Mouse (Mus musculus) midbrain, embryonic 13.5 days (tissue): Measurements from ENCODE around the gene Pigt. TPM values are rescaled to one million over a fixed set of nuclear protein-coding genes. Genes with fewer than 3 reads are reported as not detected.

Experiments used
- ATAC-seq: fragments of 200-750 bp; cut with Nextera tagmentation; 2 replicates; pipeline ENCODE4 v1.8.0; 2017; ENCODE audit warnings: mild to moderate bottlenecking, moderate TSS enrichment, moderate library complexity
- H3K27ac ChIP-seq: fragments of 300-500 bp; sonication (generic); 2 replicates; pipeline ENCODE4 v1.5.1; 2015; ENCODE audit warnings: inconsistent platforms, mild to moderate bottlenecking, moderate library complexity
- H3K27me3 ChIP-seq: fragments of 300-500 bp; sonication (generic); 2 replicates; pipeline ENCODE4 v1.6.1; 2015; ENCODE audit warnings: mild to moderate bottlenecking, inconsistent platforms
- H3K36me3 ChIP-seq: fragments of 300-500 bp; sonication (generic); 2 replicates; pipeline ENCODE4 v1.6.1; 2015; ENCODE audit warnings: mild to moderate bottlenecking, inconsistent platforms
- H3K4me1 ChIP-seq: fragments of 300-500 bp; sonication (generic); replicated peaks from 2 replicates; pipeline ENCODE4 v1.6.1; 2015; ENCODE audit warnings: inconsistent platforms
- H3K4me2 ChIP-seq: fragments of 300-500 bp; sonication (generic); replicated peaks from 2 replicates; pipeline ENCODE4 v1.6.1; 2015; ENCODE audit warnings: moderate library complexity, mild to moderate bottlenecking, inconsistent platforms
- H3K4me3 ChIP-seq: fragments of 300-500 bp; sonication (generic); replicated peaks from 2 replicates; pipeline ENCODE4 v1.5.1; 2015; ENCODE audit warnings: mild to moderate bottlenecking, inconsistent platforms
- H3K9ac ChIP-seq: fragments of 300-500 bp; sonication (generic); replicated peaks from 2 replicates; pipeline ENCODE4 v1.6.1; 2015; ENCODE audit warnings: mild to moderate bottlenecking, inconsistent platforms
- H3K9me3 ChIP-seq: fragments of 300-500 bp; sonication (generic); 2 replicates; pipeline ENCODE4 v1.6.1; 2016; ENCODE audit warnings: mild to moderate bottlenecking, inconsistent platforms
- WGBS: fragments of 180-500 bp; shearing (Covaris S2); methylation state at CpG from one replicate; pipeline ENCODE4 v1.1.7; 2015; 5-methylcytosine and 5-hydroxymethylcytosine counted together
- polyA plus RNA-seq: library from polyadenylated mRNA; unstranded; fragments of >200 nt; fragmentation: Nextera tagmentation; extraction: Ambion mirVana; gene quantifications from 2 replicates; pipeline ENCODE4 v1.2.1, GENCODE M21; 2015

The Pigt gene
- polyA plus RNA-seq, 1 experiment from 2014 or later: 67.8 TPM

DNA sequence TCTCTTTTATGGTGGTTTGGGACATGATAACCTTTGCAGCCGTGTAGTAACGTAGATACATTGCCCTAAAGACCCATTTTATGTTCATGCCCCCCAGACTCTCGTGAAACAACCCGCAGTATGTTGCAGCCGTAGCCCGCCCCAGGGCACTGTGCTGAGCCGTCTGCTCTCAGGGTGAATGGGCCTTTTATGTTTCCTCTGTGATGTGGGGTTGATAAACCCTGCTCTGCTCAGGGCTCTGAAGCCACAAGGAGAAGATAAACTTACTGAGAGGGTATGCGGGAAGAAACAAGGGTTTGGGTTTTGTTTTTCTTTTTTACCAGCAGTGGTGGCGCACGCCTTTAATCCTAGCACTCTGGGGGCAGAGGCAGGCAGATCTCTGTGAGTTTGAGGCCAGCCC is 37.0 kb downstream of the Pigt start:
- Histone ChIP-seq H3K9ac (no peak overlapping the region), H3K9me3 (no peaks in the 10 kb centered on the region), H3K4me1 (no peaks in the 10 kb centered on the region), H3K27ac (no peak overlapping the region), H3K4me2 (no peak overlapping the region), H3K36me3 (no peaks in the 10 kb centered on the region), H3K4me3 (no peak overlapping the region), H3K27me3 (no peaks in the 10 kb centered on the region)
- no peak for ATAC-seq
- 84% methylated on average over 10 of the region's 10 CpGs for WGBS

DNA sequence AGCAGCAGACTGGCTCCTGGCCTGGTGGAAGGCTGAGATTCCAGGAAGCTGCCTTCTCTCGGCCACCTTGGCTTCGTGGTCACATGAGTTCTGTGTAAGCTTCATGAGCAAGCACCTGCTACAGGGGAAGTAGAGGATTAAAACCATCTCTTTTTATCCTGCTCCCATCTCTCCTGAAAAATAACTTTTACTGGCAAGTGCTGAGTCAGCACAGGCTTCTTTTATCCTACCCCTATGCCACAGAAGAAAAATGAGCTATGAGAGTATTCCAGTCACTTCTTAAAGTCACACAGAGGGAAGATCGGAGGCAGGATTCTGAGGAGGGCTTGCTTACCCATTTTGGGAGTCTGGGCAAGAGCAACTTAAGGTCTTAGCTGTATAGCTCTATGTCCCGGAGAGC is 39.7 kb downstream of the Pigt start:
- no peak for ATAC-seq
- 92% methylated on average over 4 of the region's 4 CpGs for WGBS
- Histone ChIP-seq H3K9me3 (no peaks in the 10 kb centered on the region), H3K9ac (no peak overlapping the region), H3K4me1 (no peaks in the 10 kb centered on the region), H3K4me2 (no peak overlapping the region), H3K36me3 (no peaks in the 10 kb centered on the region), H3K4me3 (no peak overlapping the region), H3K27ac (no peak overlapping the region), H3K27me3 (no peaks in the 10 kb centered on the region)

DNA sequence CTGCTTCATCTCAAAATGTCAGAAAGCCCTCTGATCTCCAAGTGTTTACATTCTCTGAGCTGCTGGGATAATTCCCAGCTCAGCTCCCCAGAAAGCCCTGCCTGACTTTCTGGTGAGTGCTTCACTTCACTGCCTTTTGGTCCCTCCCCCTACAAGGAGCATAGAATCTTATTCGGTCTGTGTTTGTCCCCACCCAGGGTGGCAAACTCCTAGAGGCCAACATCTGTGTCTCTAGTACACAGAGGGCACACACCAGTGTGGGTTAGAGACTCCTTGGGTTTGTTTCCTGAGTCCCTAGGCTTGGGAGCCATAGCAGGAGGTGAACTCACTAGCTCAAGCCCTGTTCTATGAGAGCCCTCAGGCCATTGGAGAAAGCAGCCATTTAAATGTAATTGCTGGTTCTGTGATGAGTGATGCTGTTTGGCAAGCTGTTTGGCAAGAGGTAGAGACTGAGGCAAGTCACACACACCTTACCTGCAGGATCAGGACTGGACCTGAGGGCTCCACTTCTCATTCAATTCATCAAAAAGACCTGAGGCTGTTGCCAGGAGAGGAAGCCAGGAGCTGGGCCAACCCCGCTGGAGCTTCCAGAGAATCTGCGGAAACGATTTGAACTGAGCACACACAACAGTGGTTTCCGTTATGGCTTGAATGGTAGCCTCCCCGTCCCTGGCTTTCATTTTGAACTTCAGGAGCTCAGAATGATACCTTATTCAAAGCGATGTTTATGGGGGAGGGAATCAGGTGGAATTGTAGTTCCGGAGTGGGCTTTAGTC is 43.5 kb downstream of the Pigt start:
- no peak for ATAC-seq
- Histone ChIP-seq H3K4me1 (no peaks in the 10 kb centered on the region), H3K27me3 (no peaks in the 10 kb centered on the region), H3K9ac (no peak overlapping the region), H3K4me3 (no peak overlapping the region), H3K4me2 (no peak overlapping the region), H3K27ac (no peak overlapping the region), H3K36me3 (no peaks in the 10 kb centered on the region), H3K9me3 (no peaks in the 10 kb centered on the region)
- 46% methylated on average over 8 of the region's 8 CpGs for WGBS

DNA sequence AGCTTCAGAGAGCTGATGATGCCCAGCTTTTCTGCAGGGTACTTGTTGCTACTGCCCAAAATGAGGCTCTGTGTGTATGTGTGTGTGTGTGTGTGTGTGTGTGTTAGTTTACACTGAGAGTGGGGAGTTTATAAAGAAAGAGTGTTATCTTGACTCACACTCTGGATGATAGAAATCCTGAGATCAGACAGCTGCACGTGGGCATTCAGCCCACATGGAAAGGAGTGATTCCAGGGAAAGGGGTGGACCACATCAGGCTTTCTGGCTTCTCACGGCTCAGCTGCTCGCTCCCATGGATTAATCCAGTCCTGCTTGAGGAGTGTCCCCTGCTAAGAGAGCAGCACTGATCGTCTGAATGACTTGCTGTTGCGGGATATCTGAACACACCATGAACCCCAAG is 44.8 kb downstream of the Pigt start:
- 66% methylated on average over 5 of the region's 5 CpGs for WGBS
- H3K9me3 ChIP-seq: no peaks in the 10 kb centered on the region
- no peaks in the 10 kb centered on the region for H3K4me1 ChIP-seq
- no peak overlapping the region for H3K4me2 ChIP-seq
- no peaks in the 10 kb centered on the region for H3K27me3 ChIP-seq
- no peak overlapping the region for H3K27ac ChIP-seq
- no peaks in the 10 kb centered on the region for H3K36me3 ChIP-seq
- no peak overlapping the region for H3K9ac ChIP-seq
- H3K4me3 ChIP-seq: no peak overlapping the region
- ATAC-seq: no peak

DNA sequence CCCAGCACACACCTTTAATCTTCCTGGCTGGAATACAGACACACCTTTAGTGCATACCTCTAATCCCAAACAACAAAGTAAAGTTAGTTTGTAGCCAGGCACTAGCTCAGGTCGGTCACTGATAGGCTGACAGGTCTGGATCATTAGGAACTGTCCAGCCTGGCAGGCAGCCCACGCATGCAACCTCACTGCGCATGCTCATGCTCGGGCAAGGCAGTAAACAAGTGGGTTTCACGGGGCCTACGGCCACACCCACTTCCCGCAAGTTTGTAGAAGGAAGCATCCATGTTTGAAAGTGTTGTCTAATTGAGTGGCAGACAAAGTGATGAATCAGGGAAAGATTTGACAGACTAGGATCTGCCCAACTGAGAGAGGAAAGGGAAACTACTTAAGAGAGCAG is 45.3 kb downstream of the Pigt start:
- no peak overlapping the region for H3K4me3 ChIP-seq
- no peaks in the 10 kb centered on the region for H3K9me3 ChIP-seq
- H3K9ac ChIP-seq: no peak overlapping the region
- H3K27ac ChIP-seq: no peak overlapping the region
- no peaks in the 10 kb centered on the region for H3K4me1 ChIP-seq
- H3K36me3 ChIP-seq: no peaks in the 10 kb centered on the region
- H3K27me3 ChIP-seq: no peaks in the 10 kb centered on the region
- 86% methylated on average over 7 of the region's 7 CpGs for WGBS
- no peak for ATAC-seq
- no peak overlapping the region for H3K4me2 ChIP-seq

DNA sequence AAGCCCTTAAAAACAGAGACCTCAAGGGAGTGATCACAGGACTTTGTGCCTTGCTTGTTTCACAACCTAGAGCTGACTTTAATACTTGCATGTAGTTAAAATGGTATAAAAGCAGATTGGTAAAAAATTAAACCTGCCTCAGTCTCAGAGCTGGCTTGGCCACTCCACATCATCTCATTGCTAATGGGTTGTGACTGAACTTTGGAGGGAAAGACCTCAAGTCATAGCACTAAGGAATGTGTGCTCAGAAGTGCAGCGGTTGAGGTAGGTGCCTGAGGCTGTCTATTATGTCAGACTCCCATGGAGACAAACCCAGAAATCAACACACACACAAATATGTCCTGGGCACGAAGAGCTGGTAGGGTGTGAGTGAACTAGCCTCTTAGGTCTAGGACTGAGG is 46.4 kb downstream of the Pigt start:
- WGBS: 80% methylated on average over 2 of the region's 2 CpGs
- no peaks in the 10 kb centered on the region for H3K9me3 ChIP-seq
- no peak for ATAC-seq
- no peak overlapping the region for H3K4me3 ChIP-seq
- no peak overlapping the region for H3K9ac ChIP-seq
- H3K27me3 ChIP-seq: no peaks in the 10 kb centered on the region
- H3K4me1 ChIP-seq: no peaks in the 10 kb centered on the region
- H3K27ac ChIP-seq: no peak overlapping the region
- H3K4me2 ChIP-seq: no peak overlapping the region
- no peaks in the 10 kb centered on the region for H3K36me3 ChIP-seq

DNA sequence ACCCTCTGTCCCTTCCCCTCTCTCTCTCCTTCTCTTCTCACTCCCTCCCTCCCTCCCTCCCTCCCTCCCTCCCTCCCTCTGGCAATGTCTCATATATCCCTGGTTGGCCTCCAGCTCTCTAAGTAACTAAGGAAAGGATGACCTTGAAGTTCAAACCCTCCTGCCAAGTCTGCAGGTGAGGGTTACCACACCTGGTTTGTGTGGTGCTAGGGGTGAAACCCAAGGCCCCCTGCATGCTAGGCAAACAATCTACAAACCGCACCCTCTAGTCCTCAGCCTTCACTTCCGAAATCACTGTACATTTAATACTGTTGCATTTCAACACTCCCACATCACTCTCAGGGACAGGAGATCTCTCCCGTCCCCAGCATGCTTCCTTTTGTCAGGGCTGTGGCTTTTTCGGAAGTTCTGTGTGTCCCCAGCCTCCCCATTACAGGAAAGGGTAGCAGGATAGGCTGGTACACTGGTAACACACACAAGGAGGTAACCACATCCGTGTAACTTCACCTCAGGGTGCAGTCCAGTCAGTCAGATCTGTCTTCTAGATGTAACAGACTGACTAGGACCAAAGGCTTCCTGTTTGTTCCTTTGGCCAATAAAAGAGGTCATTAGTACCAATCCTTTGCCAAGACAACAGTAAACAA is 47.3 kb downstream of the Pigt start:
- Histone ChIP-seq H3K4me3 (no peak overlapping the region), H3K9me3 (no peaks in the 10 kb centered on the region), H3K4me2 (no peak overlapping the region), H3K27ac (no peak overlapping the region), H3K27me3 (no peaks in the 10 kb centered on the region), H3K9ac (no peak overlapping the region), H3K4me1 (peaks cover 4% of the 10 kb centered on the region; the same call in 1 of the 2 replicates), H3K36me3 (no peaks in the 10 kb centered on the region)
- no peak for ATAC-seq
- 65% methylated on average over 5 of the region's 5 CpGs for WGBS

DNA sequence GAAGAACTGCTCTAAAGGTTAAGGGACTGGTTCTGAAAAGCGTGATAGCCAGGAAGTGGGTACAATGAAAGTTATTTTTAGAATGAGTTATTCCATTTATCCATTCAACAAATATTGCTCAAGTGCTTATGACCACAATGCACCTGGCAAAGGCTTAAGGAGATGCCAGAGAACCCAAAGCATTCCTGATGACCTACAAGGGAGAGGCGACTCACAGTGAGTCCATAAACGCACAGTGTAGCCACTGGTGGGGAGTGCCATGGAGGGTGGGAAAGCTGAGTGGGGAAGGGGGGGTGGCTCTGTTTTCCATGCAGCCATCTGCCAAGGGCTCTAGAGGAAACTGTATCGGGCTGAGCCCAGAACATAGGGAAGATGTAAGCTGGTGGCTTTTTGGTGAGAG is 52.0 kb downstream of the Pigt start:
- no peaks in the 10 kb centered on the region for H3K27me3 ChIP-seq
- no peak overlapping the region for H3K9ac ChIP-seq
- ATAC-seq: no peak
- H3K9me3 ChIP-seq: no peaks in the 10 kb centered on the region
- H3K4me3 ChIP-seq: no peak overlapping the region
- no peaks in the 10 kb centered on the region for H3K36me3 ChIP-seq
- no peak overlapping the region for H3K27ac ChIP-seq
- 50% methylated on average over 4 of the region's 4 CpGs for WGBS
- H3K4me2 ChIP-seq: no peak overlapping the region
- H3K4me1 ChIP-seq: peaks cover 13% of the 10 kb centered on the region

DNA sequence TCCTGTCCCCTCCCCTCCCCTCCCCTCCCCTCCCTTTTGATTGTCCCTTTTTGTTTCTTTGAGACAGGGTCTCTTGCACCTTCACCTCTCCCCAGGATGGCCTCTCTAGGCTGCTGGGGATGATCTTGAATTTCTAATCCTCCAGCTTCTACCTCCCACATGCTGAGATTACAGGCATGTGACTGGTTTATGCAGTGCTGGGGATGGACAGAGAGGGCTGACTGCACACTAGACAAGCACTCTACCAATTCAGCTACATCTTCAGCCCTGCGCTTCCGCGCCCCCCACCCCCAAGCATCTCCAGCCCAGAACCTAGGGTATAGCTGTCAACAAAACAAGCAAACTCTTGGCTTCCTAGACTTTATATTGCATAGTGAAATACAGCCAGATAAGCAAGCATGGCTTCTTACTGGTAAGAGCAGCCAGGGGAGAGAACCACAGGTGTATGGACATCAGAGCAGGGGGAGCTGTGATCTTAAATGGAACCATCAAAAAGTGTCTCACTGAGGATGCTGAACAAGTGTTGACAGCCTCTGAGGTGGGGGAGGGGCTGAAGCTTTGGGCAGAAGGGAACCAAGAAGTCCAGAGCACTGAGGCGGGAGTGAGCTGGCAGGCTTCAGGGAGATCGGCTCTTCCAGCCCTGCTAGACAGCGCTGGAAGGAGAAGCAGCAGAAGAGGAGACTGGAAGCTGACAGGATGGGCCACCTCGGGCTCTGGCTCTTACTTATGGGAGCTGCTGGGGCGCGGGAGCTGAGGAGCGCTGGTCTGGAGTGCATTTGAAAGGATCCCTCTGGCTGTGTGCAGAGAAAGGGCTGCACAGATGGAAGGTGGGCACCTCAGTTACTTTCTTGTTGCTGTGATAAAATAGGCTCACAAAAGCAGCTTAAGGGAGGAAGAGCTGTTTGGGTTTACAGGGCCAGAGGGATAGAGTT is 52.9 kb downstream of the Pigt start:
- Histone ChIP-seq H3K9ac (peak overlapping the region; percentile 15), H3K4me3 (no peak overlapping the region), H3K27me3 (no peaks in the 10 kb centered on the region), H3K27ac (no peak overlapping the region), H3K4me2 (peak overlapping the region; percentile 33; the same call in 1 of the 2 replicates), H3K36me3 (no peaks in the 10 kb centered on the region), H3K4me1 (peaks cover 13% of the 10 kb centered on the region), H3K9me3 (no peaks in the 10 kb centered on the region)
- ATAC-seq: peak; percentile 3; the same call in 1 of the 2 replicates
- 12% methylated on average over 10 of the region's 10 CpGs for WGBS

DNA sequence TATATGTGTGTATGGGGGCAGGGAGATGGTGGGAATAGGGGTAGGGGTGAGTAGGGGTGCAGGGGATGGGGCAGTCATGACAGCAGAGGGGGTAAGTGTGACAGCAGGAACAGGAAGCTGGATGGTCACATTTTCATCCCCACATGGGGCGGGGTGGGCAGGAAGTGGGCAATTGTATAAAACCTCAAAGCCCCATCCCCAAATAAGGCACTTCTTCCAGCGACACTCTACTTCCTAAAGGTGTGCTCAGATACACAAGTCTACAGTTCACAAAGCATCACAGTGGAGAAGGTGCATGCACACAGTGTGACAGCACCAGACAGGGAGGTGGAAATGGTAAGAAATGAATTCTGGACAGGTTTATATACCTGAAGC is 53.6 kb downstream of the Pigt start:
- Histone ChIP-seq H3K4me1 (peaks cover 13% of the 10 kb centered on the region), H3K27ac (no peak overlapping the region), H3K4me3 (no peak overlapping the region), H3K9me3 (no peaks in the 10 kb centered on the region), H3K4me2 (no peak overlapping the region), H3K27me3 (no peaks in the 10 kb centered on the region), H3K36me3 (no peaks in the 10 kb centered on the region), H3K9ac (no peak overlapping the region)
- no peak for ATAC-seq
- WGBS: 94% methylated on average over 2 of the region's 2 CpGs

DNA sequence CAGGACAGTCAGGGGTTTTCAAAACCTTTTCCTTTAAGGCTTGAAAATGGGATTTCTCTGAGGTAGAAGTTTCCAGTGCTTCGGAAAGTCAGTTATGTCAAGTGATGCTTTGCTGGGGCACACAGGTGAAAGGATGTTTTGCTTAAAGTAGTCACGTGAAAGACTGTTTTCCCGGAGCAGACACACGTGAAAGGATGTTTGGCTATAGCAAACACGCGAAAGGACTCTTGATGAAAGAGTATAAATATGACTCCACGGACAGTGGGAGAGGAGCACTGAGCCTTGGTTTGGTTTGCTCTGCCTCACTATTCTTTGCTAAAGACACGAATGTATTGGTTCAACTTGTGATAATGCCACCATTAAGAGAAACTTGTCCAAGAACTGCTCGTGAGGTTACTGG is 54.2 kb downstream of the Pigt start:
- Histone ChIP-seq H3K27ac (no peak overlapping the region), H3K4me3 (no peak overlapping the region), H3K9ac (no peak overlapping the region), H3K36me3 (no peaks in the 10 kb centered on the region), H3K4me2 (no peak overlapping the region), H3K4me1 (peaks cover 13% of the 10 kb centered on the region), H3K9me3 (no peaks in the 10 kb centered on the region), H3K27me3 (no peaks in the 10 kb centered on the region)
- no peak for ATAC-seq
- 91% methylated on average over 9 of the region's 9 CpGs for WGBS
